Mouse (Mus musculus): Measurements from ENCODE around the gene Acsf2. TPM values are rescaled to one million over a fixed set of nuclear protein-coding genes. Genes with fewer than 3 reads are reported as not detected.

The Acsf2 gene
- polyA plus RNA-seq, 1 experiment: 0.09 TPM

DNA sequence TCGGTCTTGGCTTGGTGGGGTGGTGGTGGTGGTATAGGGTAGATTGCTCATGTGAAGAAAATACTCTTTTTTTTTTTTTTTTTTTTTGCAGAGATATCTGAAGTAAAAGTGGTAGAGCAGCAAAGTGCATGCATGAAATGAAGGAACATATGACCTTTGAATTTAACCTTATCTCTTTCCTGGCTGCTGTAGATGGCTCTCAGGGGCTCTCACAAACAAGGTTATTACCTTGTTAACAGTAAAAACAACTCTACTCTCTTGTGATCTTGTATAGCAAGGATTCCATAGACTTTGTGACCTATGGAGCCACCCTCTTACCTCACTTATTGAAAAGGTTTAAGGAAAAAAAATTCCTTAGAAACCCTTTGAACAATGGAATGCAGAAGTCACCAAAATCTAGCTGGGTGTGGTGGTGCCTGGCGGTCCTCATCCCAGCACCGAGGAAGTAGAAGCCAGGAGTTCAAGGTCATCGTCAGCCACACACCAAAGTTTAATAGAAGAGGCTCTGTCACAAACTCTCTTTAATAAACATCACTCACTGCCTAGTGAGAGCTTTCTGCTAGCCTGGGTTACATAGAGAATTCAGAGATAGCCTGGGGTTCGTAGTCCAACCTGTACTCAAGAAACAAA is 21.4 kb downstream of the Acsf2 start:
- Histone ChIP-seq H3K4me3 (replicated peaks) (no peak overlapping the region), H3K9me3 (ENCODE audit: control insufficient read depth, low read length) (no peaks in the 10 kb centered on the region), H3K27me3 (ENCODE audit: control insufficient read depth) (no peaks in the 10 kb centered on the region), H3K4me1 (ENCODE audit: control insufficient read depth) (no peaks in the 10 kb centered on the region), H3K36me3 (ENCODE audit: control insufficient read depth) (no peaks in the 10 kb centered on the region)
- TF ChIP-seq TAL1 (IDR thresholded peaks at IDR 0.05; ENCODE audit: low read length) (no peak), GATA1 (IDR thresholded peaks at IDR 0.05; ENCODE audit: low read length) (no peak)

GRCm38 (mm10) chr11:94576361-94576760 is 25.3 kb downstream of the Acsf2 start:
- TF ChIP-seq TAL1 (IDR thresholded peaks at IDR 0.05; ENCODE audit: low read length) (no peak), GATA1 (IDR thresholded peaks at IDR 0.05; ENCODE audit: low read length) (no peak)
- Histone ChIP-seq H3K36me3 (ENCODE audit: control insufficient read depth) (no peaks in the 10 kb centered on the region), H3K9me3 (ENCODE audit: control insufficient read depth, low read length) (no peaks in the 10 kb centered on the region), H3K4me1 (ENCODE audit: control insufficient read depth) (no peaks in the 10 kb centered on the region), H3K4me3 (replicated peaks) (no peak overlapping the region), H3K27me3 (ENCODE audit: control insufficient read depth) (no peaks in the 10 kb centered on the region)

- no peaks in the 10 kb centered on the region for H3K9me3 ChIP-seq (ENCODE audit: control insufficient read depth, low read length)
- TF ChIP-seq TAL1 (IDR thresholded peaks at IDR 0.05; ENCODE audit: low read length) (no peak), GATA1 (IDR thresholded peaks at IDR 0.05; ENCODE audit: low read length) (no peak)
- H3K36me3 ChIP-seq (ENCODE audit: control insufficient read depth): no peaks in the 10 kb centered on the region
- no peaks in the 10 kb centered on the region for H3K4me1 ChIP-seq (ENCODE audit: control insufficient read depth)
- no peaks in the 10 kb centered on the region for H3K27me3 ChIP-seq (ENCODE audit: control insufficient read depth)
- no peak overlapping the region for H3K4me3 ChIP-seq (replicated peaks)
Measured at GRCm38 (mm10) chr11:94575036-94575435, 26.6 kb downstream of the Acsf2 start.

GRCm38 (mm10) chr11:94574560-94574959 is 27.1 kb downstream of the Acsf2 start:
- no peaks in the 10 kb centered on the region for H3K36me3 ChIP-seq (ENCODE audit: control insufficient read depth)
- H3K9me3 ChIP-seq (ENCODE audit: control insufficient read depth, low read length): no peaks in the 10 kb centered on the region
- no peak overlapping the region for H3K4me3 ChIP-seq (replicated peaks)
- TF ChIP-seq GATA1 (IDR thresholded peaks at IDR 0.05; ENCODE audit: low read length) (no peak), TAL1 (IDR thresholded peaks at IDR 0.05; ENCODE audit: low read length) (no peak)
- H3K27me3 ChIP-seq (ENCODE audit: control insufficient read depth): no peaks in the 10 kb centered on the region
- no peaks in the 10 kb centered on the region for H3K4me1 ChIP-seq (ENCODE audit: control insufficient read depth)

GRCm38 (mm10) chr11:94571850-94572249 is 29.8 kb downstream of the Acsf2 start:
- Histone ChIP-seq H3K4me1 (ENCODE audit: control insufficient read depth) (no peaks in the 10 kb centered on the region), H3K9me3 (ENCODE audit: control insufficient read depth, low read length) (no peaks in the 10 kb centered on the region), H3K27me3 (ENCODE audit: control insufficient read depth) (no peaks in the 10 kb centered on the region), H3K36me3 (ENCODE audit: control insufficient read depth) (no peaks in the 10 kb centered on the region), H3K4me3 (replicated peaks) (no peak overlapping the region)
- no peak for TF ChIP-seq TAL1 (IDR thresholded peaks at IDR 0.05; ENCODE audit: low read length)
- no peak for TF ChIP-seq GATA1 (IDR thresholded peaks at IDR 0.05; ENCODE audit: low read length)

DNA sequence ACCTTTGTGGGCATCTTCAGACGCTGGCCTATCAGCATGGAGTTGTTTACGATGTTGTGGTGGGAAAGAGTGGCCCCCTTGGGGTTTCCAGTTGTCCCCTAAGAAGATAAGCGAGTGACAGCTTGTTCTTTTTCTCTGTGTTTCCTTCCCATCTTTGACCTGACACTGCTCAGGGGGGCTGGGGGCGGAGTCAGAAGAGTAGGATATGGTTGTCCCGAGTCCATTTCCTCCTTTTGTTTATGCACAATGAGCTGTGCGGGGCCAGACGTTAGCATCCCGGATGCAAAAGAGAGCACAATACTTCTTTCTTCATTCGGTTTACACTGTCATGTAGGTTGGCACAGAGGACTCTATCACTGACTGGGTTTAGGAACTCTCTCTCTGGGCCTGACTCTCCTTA is 31.1 kb downstream of the Acsf2 start:
- Histone ChIP-seq H3K9me3 (ENCODE audit: control insufficient read depth, low read length) (no peaks in the 10 kb centered on the region), H3K4me3 (replicated peaks) (no peak overlapping the region)

GRCm38 (mm10) chr11:94567326-94567725 is 34.3 kb downstream of the Acsf2 start:
- H3K4me1 ChIP-seq (ENCODE audit: control insufficient read depth): no peaks in the 10 kb centered on the region
- H3K36me3 ChIP-seq (ENCODE audit: control insufficient read depth): no peaks in the 10 kb centered on the region
- TF ChIP-seq TAL1 (IDR thresholded peaks at IDR 0.05; ENCODE audit: low read length): no peak
- H3K9me3 ChIP-seq (ENCODE audit: control insufficient read depth, low read length): no peaks in the 10 kb centered on the region
- peaks cover 30% of the 10 kb centered on the region for H3K27me3 ChIP-seq (ENCODE audit: control insufficient read depth)
- H3K4me3 ChIP-seq (replicated peaks): no peak overlapping the region

More for the DNA sequence above, 31.1 kb downstream of the Acsf2 start:
- Histone ChIP-seq H3K4me1 (ENCODE audit: control insufficient read depth) (no peaks in the 10 kb centered on the region), H3K36me3 (ENCODE audit: control insufficient read depth) (no peaks in the 10 kb centered on the region), H3K27me3 (ENCODE audit: control insufficient read depth) (peaks cover 8% of the 10 kb centered on the region)
- TF ChIP-seq GATA1 (IDR thresholded peaks at IDR 0.05; ENCODE audit: low read length): no peak
- no peak for TF ChIP-seq TAL1 (IDR thresholded peaks at IDR 0.05; ENCODE audit: low read length)

- Histone ChIP-seq H3K27me3 (ENCODE audit: control insufficient read depth) (peaks cover 30% of the 10 kb centered on the region), H3K36me3 (ENCODE audit: control insufficient read depth) (no peaks in the 10 kb centered on the region), H3K4me1 (ENCODE audit: control insufficient read depth) (no peaks in the 10 kb centered on the region), H3K9me3 (ENCODE audit: control insufficient read depth, low read length) (no peaks in the 10 kb centered on the region), H3K4me3 (replicated peaks) (no peak overlapping the region)
- TF ChIP-seq GATA1 (IDR thresholded peaks at IDR 0.05; ENCODE audit: low read length): no peak
- no peak for TF ChIP-seq TAL1 (IDR thresholded peaks at IDR 0.05; ENCODE audit: low read length)
Measured at GRCm38 (mm10) chr11:94566534-94566933, 35.1 kb downstream of the Acsf2 start.

GRCm38 (mm10) chr11:94565151-94565479 is 36.6 kb downstream of the Acsf2 start:
- TF ChIP-seq TAL1 (IDR thresholded peaks at IDR 0.05; ENCODE audit: low read length): no peak
- TF ChIP-seq GATA1 (IDR thresholded peaks at IDR 0.05; ENCODE audit: low read length): no peak
- Histone ChIP-seq H3K4me1 (ENCODE audit: control insufficient read depth) (no peaks in the 10 kb centered on the region), H3K4me3 (replicated peaks) (no peak overlapping the region), H3K36me3 (ENCODE audit: control insufficient read depth) (no peaks in the 10 kb centered on the region), H3K9me3 (ENCODE audit: control insufficient read depth, low read length) (no peaks in the 10 kb centered on the region), H3K27me3 (ENCODE audit: control insufficient read depth) (peaks cover 30% of the 10 kb centered on the region)
